Mouse (Mus musculus): ENCODE data around the gene Ddx1.
"Not testable (repeated sequence)": the region's sequence is repeated elsewhere in the genome, so short reads cannot be mapped to it uniquely, and the experiment has no call there.

The Ddx1 gene

DNA sequence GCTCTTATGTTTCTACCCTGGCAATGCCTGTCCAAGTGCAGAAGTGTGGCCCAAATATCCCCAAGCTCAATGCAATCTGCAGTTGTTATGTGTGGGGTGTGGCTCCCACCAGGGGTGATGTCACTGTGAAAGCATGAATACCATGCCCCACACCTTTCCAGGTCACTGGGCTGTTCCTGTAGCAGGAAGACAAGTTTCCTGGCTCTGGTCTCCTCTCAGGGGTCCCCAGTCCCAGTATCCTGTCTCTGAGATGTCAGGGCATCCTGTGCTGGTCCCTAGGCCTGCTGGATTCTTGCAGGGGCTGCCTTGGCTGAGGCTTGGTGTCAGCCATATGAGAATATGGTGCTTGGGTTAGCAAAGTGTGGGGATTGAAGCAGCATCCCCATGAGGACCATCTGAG, 46.7 kb downstream of the Ddx1 start:
- DNase-seq, result no peak

DNA sequence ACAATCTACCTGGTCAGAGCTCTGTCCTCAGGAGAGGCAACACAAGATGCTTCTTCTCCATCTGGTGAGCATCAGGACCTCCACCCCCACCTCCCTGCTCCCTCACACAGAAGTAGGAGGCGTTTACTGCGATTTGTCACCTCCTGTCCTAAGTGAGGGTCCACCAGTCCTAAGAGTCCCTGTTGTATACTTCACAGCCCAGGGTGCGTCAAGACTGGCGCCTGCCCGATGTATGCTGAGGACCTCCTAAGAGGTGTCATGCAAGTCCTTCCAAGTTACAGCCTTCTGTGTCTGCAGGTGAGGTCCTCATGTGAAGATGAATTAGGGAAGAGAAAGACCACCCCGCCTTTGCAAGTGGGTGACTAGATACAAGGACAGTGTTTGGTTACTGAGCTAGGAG, 48.4 kb downstream of the Ddx1 start:
- no peak for DNase-seq

DNA sequence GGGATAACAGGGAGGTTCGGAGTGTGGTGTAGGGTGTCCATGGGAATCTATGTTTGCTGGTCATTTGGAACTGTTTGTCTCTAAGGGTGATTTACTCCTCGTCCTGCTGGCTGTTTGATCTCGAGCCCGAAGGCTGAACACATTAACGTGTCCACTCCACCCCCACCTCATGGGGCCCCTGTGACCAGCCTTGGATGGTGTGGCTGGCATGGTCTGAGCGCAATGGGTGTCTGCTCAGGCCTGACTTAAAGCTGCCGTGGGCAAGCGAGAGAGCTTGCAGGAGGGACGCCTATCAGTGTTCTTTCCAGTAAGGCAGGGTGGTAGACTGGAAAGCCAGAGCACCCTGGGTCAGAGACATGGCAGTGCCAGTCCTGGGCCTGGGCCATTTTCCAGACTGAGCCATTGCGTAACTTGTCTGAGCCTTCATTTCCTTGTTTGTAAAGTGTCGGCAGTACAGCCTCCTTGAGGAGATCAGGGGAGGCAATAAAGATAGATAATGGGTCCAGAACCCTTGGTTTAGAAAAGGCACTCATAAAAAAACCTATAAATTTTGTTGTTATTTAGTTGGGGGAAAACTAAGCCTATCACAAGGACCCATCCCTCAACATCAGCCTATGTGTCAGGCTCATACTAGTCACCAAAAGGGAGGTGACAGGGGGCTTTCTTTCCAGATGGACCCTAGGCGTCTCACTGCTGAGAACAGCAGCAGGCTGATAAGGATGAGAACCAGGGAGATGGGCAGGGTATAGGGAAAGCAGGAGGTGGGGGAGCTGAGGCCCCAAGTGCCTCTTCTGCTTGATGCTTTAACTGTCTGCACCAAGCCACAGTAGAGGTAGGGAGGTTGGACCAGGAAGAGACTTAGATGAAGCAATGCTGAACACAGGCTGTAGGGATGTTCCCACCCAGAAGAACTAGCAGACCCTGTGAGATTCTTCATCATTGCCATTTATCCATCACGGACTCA, 49.4 kb downstream of the Ddx1 start:
- DNase-seq, result no peak

DNA sequence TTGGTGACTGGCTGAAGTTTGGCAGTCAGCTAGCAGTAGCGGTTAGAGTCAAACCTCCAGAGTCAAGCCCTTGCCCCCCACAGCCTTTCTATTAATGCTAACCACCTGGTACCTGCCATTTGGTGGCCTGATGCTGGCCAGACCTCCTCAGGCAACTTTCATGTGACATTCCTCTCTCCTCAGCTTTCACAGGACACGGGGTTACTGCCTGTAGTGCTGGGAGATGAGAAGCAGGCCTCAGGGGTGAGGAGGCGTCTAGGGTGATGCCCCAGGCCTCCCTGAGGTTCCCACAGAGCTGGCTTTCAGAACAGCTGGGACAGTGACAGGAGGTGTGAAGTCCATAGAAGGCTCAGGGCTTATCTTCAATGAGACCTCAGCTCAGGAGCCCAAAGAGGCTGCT, 50.9 kb downstream of the Ddx1 start:
- no peak for DNase-seq

DNA sequence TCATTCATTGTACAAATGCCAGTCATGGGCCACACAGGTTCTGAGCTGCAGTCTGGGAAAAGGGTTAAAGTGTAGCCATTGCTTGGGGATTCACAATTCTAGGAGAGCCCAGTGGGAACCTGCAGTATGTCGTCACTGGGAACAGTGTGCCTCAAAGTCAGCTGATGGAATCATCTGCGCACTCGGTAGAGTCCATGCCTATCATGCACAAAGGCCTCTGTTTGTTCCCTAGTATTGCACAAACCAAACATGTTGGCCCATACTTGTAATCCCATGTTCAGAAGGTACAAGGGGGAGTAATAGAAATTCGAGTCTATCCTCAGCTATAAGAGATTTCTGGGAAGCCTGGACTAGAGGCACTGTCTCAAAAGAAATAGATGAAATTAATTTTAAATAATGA, 52.9 kb downstream of the Ddx1 start:
- no peak for DNase-seq

DNA sequence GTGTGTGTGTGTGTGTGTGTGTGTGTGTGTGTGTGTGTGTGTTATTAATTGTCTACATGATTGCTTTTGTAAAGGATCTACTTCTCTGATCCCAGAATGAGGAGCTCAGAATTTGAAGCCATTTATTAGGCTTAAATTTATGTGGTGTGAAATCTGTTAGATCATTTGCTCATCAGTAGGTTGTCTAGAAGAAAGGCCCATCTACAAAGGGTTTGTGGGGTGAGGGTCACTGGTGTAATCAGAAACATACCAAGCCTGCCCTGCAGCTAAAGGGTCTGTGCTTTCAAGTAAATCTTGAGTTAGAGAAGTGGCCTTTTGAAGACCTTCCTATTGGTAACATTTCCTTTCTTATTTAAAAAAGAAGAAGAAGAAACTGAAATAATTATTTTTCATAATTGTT, 53.5 kb downstream of the Ddx1 start:
- no peak for DNase-seq

DNA sequence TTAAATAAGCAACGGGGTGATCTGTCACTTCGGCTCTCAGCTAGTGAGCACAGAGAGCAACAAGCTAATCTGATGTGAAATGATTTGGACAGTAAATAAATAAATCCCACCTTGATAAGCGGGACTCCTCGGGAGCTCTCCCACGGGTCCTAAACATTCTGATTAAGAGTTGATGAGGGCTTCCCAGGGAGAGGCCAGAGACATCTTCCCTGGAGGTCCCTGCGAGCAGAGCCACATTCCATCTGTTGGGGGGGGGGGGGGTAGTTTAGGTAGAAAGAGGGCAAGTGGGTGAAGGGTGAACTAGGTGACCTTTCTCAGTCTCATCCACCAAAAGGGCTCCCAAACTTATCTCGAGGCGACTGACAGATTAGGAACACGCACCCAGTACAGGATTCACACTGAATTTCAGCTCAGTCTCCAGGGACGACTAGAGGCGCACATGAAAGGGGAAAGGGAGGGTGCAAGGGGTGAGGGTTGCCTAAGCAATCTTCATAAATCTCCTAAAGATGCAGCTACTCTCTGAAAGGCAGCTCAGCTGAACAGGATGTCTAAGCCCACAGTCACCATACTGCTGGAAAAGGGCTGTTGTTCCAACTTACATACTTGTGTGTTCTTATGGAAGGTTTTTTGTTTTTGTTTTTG, 60.8 kb downstream of the Ddx1 start:
- DNase-seq, result no peak

DNA sequence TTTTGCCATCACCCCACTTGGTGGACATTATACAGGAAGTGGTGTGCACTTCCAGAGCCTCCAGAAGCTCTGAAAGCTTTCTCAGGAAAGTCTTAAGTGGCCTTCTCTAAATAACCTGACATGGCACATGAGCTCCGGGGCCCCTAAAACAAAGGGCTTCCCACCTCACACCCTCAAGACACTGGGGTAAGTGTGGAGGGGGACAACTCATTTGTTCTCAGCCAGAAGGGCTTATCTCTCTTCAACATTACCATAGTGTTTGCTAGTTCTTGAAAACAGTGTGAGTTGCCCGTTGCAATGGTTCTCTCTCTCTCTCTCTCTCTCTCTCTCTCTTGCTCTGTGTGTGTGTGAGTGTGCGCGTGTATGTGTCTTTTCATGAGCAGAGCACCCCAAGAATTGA, 62.8 kb downstream of the Ddx1 start:
- DNase-seq, result no peak

DNA sequence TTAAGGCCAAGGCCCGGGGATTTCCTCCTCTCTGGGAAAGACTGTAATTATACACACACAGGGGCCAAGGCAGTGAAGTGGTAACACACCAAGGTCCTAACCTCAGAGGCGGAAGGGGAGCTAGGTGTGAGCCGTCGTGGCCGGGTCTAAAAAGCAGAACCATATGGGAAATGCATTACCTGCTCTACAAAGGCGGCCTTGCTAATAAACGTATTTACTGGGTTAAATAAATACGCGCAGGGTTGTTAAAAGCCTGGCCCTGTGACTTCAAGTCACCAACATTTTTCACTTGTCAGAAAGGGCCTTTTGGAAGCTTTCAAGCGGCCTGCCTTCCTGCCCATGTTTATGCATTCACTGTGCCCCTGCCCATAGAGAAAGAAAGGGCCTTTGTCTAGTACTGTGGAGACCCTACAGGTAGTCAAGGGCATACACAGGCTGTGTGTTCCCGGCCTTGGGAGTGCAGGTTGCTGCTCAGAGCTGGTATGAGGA, 64.1 kb downstream of the Ddx1 start:
- no peak for DNase-seq

DNA sequence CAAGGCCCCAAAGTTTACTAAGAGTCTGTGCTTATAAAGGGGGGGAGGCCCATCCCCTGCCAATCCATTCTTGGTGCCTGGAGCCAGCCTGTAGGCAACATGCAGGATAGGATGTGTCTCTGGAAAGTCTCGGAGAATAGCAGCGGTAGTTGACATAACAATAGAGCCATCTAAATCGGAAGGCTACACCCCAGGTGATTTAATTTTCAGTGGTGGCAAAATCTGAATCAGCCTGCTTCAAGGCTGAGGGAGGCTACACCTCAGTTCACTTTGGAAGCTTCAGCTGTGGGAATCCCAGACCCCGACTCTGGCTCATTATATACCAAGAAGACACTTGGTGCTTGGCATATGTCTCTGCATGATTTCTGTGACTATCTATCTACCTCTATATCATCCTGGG, 64.9 kb downstream of the Ddx1 start:
- DNase-seq, result not testable (repeated sequence)

DNA sequence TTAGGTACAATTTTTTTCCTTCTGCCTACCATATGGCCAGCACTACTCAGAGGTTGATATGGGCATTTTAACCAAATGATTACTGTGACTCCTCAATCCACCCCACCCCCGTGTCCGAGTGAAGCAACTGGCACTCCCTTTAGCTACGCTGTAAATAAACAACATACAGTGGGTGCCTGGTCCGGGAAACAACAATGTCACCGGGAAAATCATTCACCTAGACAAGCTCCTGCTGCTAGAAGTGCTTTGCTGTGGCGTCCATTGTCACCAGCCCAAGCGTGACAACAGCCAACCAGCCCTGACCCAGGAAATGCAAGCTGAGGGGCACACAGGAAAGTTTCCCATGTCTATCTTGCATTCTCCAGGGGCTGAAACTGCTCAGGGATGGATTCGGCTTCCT, 66.8 kb downstream of the Ddx1 start:
- no peak for DNase-seq

DNA sequence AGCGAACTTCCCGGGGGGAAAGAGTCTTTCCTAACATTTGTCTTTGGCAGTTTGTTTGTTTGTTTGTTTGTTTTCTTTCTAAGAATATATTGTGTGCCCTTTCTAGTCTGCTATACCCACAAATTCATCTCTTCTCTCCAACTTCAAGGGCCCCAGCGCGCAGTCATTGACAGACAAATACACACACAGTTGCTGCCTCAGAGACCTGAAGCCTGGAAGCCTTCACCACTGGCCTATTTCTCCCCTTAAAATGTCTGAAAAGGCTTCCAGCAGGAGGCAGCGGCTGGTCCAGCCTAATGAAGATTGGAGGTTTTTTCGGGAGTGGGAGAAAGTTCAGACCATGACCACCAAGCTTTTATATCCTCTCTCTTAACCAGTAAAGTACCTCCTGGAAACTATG, 67.3 kb downstream of the Ddx1 start:
- no peak for DNase-seq

DNA sequence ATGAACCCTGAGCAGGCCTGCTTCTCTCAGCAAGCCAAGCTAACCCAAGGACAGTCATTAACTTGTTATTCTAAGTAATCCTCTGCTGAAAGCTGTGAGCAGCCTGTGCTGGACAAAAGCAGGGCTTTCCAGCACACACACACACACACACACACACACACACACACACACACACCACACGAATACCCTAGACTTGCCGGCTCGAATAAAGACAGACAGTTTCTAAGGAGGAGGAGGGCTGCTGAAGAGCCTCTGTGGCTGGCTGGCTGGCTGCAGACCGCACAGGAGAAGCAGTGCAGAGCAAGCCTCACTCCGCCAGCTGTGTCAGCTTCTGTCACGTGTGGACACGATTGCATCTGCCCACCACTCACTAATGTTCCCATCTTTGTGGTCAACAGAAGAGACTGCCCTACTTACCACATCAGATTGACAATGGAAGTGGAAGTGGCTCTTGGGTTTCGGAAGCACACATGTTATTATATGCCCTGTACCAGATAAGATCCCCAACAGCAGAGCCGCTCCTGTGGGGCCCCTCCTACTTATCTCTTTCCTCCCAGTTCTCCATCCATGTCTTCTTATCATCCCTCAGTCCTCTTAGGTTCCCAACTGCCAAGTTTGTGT, 68.2 kb downstream of the Ddx1 start:
- DNase-seq, result no peak

DNA sequence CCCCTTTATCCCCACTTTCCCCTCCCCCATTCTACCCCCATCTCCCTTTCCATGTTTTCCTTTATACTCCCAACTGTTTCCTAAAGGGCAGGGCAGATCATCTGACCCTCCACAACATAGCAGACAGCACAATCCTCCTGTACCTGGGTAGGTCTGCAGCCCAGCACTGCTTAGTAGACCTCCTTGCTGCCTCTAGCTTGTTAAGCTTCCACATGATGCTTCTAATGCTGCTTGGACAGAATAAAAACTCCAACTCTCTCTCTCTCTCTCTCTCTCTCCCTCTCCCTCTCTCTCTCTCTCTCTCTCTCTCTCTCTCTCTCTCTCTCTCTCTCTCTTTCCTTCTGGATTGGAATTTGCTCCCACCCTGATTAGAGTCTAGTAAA, 68.7 kb downstream of the Ddx1 start:
- no peak for DNase-seq

DNA sequence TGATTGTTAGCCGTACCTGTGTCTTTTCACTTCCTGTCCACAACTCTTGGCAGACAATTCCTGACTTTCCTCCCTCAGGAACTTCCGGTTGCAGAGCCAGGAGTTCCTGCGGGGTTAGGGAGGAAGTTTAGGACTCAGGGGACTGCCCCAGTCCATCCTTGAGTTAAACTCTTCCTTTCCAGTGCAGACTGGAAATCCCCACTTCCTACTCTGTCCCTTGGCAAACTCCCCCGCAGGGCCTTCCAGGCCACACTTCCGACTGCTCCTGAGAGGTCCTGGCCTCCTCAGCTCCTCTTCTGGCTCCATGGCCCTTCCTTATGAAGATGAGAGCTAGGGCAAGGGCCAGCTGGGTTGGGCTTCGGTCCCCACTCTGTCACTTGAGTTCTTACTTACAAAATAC, 71.4 kb downstream of the Ddx1 start:
- no peak for DNase-seq

DNA sequence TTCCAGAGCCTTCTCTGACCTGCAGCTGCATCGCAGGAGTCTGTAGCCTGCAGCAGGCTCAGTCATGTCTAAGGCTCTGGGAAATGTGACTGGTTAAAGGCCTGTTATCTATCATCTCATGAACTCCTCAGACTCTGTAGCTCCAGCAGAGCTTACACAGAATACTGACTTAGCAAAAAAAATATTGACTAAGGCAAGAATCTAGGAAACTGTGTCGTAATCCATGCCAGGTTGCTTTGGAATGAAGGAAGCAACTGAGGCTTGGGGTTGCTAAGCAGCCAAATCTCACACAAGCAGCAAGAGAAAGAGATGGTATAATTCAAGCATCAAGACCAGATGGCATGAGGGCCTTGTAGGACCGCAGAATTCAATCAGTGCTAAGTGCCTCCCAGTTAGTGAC, 72.1 kb downstream of the Ddx1 start:
- no peak for DNase-seq

DNA sequence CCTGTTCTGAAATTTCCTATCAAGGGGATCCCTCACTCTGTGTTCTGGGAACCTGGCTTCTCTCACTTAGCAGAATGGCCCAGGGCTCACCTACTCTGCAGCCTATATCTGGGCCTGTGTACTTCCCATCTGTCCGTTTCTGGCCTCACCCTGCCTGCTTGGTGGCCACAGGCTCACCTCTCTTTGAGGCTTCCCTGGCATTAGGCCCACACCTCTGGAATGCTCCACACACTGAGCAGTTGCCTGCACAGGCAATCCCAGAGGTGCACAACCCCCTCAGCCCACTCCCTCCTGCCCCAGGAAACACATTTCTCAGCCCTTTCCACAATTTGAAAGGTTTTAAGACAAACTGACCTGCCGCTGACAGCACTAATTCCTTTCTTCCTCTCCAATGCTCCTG, 72.9 kb downstream of the Ddx1 start:
- no peak for DNase-seq

DNA sequence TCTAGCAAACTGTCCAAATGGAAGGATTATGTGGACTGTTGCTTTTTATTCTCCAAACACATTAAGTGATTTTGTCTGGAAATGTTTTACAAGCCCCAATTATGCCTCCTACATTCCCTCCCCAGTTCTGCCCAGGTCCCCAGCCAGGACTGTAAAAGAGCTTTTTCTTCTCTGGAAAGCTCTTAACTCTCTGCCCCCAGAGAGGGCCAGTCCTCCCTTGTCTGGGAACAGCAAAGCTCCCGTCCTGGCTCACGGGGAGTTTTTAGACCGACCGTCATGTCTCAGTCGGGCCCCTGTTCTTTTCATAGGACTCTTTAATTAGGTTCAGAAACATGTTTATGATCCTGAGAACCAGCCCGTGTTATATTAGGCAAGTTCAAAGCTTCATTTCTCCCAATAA, 75.0 kb downstream of the Ddx1 start:
- no peak for DNase-seq

DNA sequence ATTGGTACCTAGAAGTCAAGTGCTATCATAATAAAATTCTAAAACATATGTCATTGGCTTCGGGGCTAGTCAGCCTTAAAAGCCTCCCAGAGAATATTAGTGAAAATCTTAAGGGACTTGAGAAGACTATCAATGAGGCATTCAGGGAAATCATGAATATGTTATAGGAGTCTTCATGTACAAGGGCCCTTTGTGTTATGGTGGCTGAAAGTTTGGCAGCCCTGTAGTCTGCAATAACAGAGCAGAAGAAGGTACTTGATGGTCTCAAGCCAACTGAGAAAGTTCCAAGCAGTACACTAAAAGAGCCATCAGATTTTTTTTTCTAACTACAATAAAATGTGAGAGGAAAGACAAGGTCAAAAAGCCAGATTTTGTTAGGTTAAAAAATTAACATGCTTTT, 80.9 kb downstream of the Ddx1 start:
- no peak for DNase-seq

DNA sequence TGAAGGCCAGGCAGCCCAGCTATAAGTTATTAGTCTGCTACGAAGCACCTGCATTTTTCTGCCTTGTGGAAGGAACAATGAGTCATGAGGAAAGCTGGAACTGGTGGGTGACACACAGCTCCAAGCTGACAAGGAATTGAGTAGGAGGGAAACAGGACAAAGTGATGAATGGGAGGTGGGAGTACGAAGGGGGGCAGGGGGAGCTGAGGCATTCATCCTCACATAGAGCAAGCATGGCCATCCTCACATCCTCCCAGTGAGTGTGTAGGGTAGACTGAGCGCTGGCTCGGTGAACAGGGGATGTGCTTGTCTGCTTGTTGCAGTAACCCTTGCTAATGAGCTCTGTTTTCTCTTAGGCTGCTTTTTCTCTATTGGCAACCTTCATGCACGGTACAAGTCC, 81.9 kb downstream of the Ddx1 start:
- DNase-seq, result no peak

Data from cerebellum, postnatal 25 days (tissue).